Mouse (Mus musculus) embryonic fibroblast, embryonic 13.5 days (primary cell): ENCODE results near the gene Tceanc2. TPM values are rescaled to one million over a fixed set of nuclear protein-coding genes. Genes with fewer than 3 reads are reported as not detected.

Source experiments
- H3K27ac ChIP-seq: 2 replicates; pipeline ENCODE4 v1.5.1; 2012; ENCODE audit warnings: low read length, control low read depth, inconsistent platforms; ENCODE audit not compliant: insufficient read depth
- H3K4me1 ChIP-seq: 2 replicates; pipeline ENCODE4 v1.6.1; 2011; ENCODE audit warnings: low read length; ENCODE audit not compliant: control insufficient read depth, insufficient read depth
- H3K4me3 ChIP-seq: 2 replicates; pipeline ENCODE4 v1.5.1; 2011; ENCODE audit warnings: mild to moderate bottlenecking, control low read depth, low read length; ENCODE audit not compliant: insufficient read depth
- CTCF ChIP-seq: IDR thresholded peaks from 2 replicates; pipeline ENCODE4 v1.5.1; 2011; ENCODE audit warnings: mild to moderate bottlenecking, control low read depth, low read length, moderate library complexity, borderline replicate concordance; ENCODE audit not compliant: insufficient read depth
- POLR2A ChIP-seq: IDR thresholded peaks from 2 replicates; pipeline ENCODE4 v1.6.1; 2011; ENCODE audit warnings: low read depth, mild to moderate bottlenecking, control low read depth, low read length, moderate library complexity
- polyA plus RNA-seq: library from polyadenylated mRNA; stranded (reverse); fragments of >200 nt; gene quantifications from 2 replicates; pipeline ENCODE4 v1.2.4, GENCODE M21; 2011; ENCODE audit warnings: low read depth; ENCODE audit not compliant: missing spikeins, insufficient read length

The Tceanc2 gene
- polyA plus RNA-seq, 1 experiment, result 23.0 TPM

DNA sequence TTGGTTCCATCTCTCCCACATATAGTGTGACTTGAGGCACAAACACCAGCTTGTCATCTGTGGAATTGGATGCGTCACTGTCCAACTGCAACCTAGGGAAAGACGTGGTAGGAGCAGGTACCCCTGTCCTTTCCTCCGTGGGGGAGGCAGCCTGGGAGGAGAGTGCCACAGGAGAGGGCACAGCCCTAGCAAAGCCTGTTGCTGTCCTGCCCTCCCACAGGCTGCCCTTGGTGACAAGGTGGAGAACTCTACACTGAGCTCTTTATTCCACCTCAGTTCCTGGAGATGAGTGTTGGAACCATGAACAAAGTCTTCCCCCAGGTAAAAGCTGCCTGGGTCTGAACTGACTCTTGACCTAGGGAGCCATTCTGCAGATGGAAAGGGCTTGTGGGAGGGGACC, 30.0 kb upstream of the Tceanc2 start, which contains the start of gene Ldlrad1:
Gene Ldlrad1, plus strand, starts transcription at position 301 of the 400 bp plus-strand sequence.
- no peak within 1 kb of the TSS for H3K27ac ChIP-seq
- no peak within 1 kb of the TSS for H3K4me3 ChIP-seq
- H3K4me1 ChIP-seq, result no peaks in the 10 kb centered on the region
- no peak for TF ChIP-seq POLR2A
- no peak for TF ChIP-seq CTCF

DNA sequence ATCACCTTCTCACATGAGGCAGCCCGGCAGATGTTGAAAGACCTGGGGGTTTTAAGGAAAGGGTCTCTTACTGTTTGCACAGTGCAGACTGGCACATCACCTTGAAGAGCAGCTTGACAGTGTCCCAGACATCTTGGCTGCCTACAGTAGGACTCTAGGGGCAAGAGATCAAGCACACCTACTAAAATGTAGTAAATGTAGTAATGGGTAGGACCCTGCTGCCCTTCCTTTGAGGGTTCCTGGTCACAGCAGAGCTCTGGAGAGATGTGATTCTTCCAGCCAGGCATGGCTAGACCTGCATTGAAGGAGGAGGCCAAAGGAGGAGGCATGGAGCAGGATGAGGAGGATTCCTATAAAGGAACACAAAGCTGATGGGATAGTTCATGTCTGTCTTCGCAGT, 28.1 kb upstream of the Tceanc2 start:
- TF ChIP-seq POLR2A (no peak), CTCF (no peak)
- H3K4me1 ChIP-seq, result no peaks in the 10 kb centered on the region

DNA sequence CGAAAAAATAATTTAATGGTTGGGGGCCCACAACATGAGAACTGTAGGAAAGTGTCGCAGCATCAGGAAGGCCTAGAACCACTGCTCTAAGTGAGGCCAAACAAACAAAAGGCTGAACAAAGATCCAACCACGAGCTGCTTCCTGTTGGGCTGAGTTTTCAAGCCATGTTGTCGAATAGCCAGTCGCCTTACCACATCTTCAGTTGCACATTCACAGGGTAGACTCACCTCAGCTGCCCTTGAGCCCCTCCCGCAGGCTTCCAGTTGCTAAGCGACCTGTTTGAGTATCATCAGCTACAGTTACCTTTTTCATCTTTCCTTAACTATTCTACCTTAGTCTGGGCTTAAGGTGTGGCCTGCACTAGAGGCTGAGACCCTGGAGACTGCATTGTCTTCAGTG, 24.1 kb upstream of the Tceanc2 start:
- H3K4me1 ChIP-seq, result no peaks in the 10 kb centered on the region
- no peak overlapping the region for H3K4me3 ChIP-seq
- H3K27ac ChIP-seq, result no peak overlapping the region
- no peak for TF ChIP-seq POLR2A
- TF ChIP-seq CTCF, result no peak

More for the DNA sequence above, 28.1 kb upstream of the Tceanc2 start:
- Histone ChIP-seq H3K4me3 (no peak overlapping the region), H3K27ac (no peak overlapping the region)

DNA sequence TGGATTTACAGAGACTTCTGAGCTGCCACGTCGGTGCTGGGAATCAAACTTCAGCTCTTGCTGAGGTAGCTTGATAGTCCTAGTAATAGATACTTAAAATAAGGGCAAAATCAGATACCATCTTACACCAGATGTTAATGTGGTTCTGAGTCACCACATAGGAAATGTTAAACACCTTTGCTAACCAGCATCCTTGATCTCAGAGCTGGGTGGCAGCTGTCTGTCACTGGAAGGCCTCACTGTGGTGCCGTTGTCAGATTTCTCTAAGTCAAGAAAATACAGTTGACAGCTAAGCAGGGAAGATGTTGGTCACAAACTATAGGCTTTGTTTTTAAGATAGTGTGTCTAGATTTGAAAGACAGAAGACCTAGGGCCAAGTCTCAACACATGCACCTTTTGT, 22.9 kb upstream of the Tceanc2 start:
- Histone ChIP-seq H3K4me3 (no peak overlapping the region), H3K27ac (no peak overlapping the region), H3K4me1 (no peaks in the 10 kb centered on the region)
- TF ChIP-seq POLR2A, result no peak
- no peak for TF ChIP-seq CTCF

DNA sequence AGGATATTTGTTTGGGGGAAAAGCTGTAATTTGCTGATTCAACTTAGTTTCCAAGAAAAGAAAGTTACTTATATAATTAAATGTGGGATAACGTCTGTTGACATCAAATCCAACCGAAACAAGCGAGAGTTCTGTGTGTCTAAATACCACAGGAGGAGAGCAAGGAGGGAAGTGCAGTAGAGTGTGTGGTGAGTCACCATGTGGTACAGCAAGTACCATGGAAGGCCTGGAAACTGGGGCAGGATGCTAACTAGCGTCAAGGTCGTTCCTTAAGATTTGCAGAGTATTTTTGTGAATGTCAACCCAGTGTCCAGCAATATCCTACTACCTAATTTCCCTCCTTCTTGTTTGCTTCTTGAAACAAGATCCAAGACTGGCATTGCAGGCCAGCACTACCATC, 19.2 kb upstream of the Tceanc2 start:
- H3K4me3 ChIP-seq, result no peak overlapping the region

GRCm38 (mm10) chr4:107196454-107196853, 17.5 kb upstream of the Tceanc2 start:
- Histone ChIP-seq H3K27ac (no peak overlapping the region), H3K4me1 (no peaks in the 10 kb centered on the region), H3K4me3 (no peak overlapping the region)
- TF ChIP-seq CTCF (no peak), POLR2A (no peak)

More for the DNA sequence above, 19.2 kb upstream of the Tceanc2 start:
- no peaks in the 10 kb centered on the region for H3K4me1 ChIP-seq
- no peak overlapping the region for H3K27ac ChIP-seq
- TF ChIP-seq CTCF, result no peak

DNA sequence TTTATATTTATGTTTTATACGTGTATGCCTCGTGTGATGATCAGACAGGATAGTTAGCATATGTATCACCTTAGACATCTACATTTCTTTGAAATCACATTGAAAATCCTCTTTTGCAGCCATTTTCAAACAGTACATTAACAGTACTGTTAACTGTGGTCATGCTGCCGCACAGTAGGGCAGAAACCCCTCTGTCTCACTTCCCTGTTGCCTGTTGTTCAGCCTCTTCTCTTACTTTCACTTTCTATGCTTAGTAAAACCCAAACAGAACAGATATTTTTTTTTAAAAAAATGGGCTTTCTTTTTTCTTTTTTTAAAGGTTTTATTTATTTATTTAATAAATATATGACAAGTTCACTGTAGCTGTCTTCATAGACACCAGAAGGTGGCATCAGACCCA, 14.9 kb upstream of the Tceanc2 start:
- Histone ChIP-seq H3K27ac (no peak overlapping the region), H3K4me3 (no peak overlapping the region), H3K4me1 (no peaks in the 10 kb centered on the region)
- TF ChIP-seq POLR2A, result no peak
- TF ChIP-seq CTCF, result no peak

GRCm38 (mm10) chr4:107185703-107186102, 6.8 kb upstream of the Tceanc2 start:
- TF ChIP-seq POLR2A (no peak), CTCF (no peak)
- Histone ChIP-seq H3K27ac (peak overlapping the region; percentile 90), H3K4me1 (peaks cover 29% of the 10 kb centered on the region), H3K4me3 (no peak overlapping the region)

GRCm38 (mm10) chr4:107183203-107183602, 4.3 kb upstream of the Tceanc2 start:
- TF ChIP-seq CTCF (no peak), POLR2A (no peak)
- no peak overlapping the region for H3K4me3 ChIP-seq
- H3K27ac ChIP-seq, result peak overlapping the region; percentile 45
- peaks cover 29% of the 10 kb centered on the region for H3K4me1 ChIP-seq

- Histone ChIP-seq H3K4me1 (peaks cover 29% of the 10 kb centered on the region), H3K27ac (peak overlapping the region; percentile 45), H3K4me3 (no peak overlapping the region)
- TF ChIP-seq CTCF (no peak), POLR2A (no peak)
Measured at GRCm38 (mm10) chr4:107182796-107183195, 3.9 kb upstream of the Tceanc2 start.

DNA sequence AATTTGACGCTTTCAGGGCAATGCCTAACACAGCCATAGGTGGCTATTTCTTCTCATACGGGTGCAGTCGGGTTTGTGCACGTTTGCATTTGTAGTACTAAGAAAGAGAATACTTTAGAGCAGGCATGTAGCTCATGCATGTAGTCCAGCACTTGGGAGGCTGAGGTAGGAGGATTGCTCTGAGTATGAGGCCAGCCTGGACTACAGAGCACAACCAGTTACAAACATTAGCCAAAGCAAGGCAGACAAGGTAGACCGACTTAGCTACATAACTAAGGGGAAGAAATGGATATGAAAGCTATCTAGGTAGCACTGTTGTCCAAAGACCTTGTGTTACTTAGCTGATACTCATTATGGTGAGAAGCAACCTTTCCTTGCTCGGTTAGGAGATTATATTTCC, 3.0 kb upstream of the Tceanc2 start:
- Histone ChIP-seq H3K27ac (0 out of 2 replicates have a peak overlapping the region, but pooled peaks have one; percentile 38), H3K4me3 (no peak overlapping the region), H3K4me1 (peaks cover 23% of the 10 kb centered on the region)
- TF ChIP-seq POLR2A (no peak), CTCF (no peak)
